Mouse (Mus musculus) c-Kit-positive CD71-positive TER-119-positive erythroid progenitor cells, embryonic 14.5 days (primary cell): ENCODE data around the gene Pttg1ip.

ENCODE experiments used
- DNase-seq: peaks from one replicate; pipeline ENCODE4 v3.0.0-alpha.2; 2013; ENCODE audit warnings: low spot score

Gene Pttg1ip

GRCm38 (mm10) chr10:77581408-77582284, at the start of gene Pttg1ip:
Gene Pttg1ip, plus strand, starts transcription at chr10:77581720.
- DNase-seq = peak; percentile 95

DNA sequence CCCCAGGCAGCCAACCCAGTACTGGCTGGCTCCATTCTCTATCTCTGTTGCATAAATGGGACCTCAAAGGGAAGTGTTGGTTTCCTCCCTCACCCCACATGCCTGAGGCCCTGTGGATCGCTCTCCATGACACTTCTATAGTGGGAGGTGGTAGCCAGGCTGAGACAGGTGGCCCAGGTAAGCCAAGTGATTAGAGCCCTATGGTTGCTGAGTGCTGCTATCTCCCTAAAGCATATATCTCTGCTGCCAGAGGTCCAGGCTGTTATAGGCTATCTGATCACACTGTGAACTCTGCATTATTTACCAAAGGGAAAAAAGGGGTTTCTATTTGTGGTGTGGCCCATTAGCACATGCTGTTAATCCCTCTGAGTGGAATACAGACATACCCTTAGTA, 49.5 kb upstream of the Pttg1ip start:
- no peak for DNase-seq

GRCm38 (mm10) chr10:77536727-77537126, 44.8 kb upstream of the Pttg1ip start:
- DNase-seq = no peak

DNA sequence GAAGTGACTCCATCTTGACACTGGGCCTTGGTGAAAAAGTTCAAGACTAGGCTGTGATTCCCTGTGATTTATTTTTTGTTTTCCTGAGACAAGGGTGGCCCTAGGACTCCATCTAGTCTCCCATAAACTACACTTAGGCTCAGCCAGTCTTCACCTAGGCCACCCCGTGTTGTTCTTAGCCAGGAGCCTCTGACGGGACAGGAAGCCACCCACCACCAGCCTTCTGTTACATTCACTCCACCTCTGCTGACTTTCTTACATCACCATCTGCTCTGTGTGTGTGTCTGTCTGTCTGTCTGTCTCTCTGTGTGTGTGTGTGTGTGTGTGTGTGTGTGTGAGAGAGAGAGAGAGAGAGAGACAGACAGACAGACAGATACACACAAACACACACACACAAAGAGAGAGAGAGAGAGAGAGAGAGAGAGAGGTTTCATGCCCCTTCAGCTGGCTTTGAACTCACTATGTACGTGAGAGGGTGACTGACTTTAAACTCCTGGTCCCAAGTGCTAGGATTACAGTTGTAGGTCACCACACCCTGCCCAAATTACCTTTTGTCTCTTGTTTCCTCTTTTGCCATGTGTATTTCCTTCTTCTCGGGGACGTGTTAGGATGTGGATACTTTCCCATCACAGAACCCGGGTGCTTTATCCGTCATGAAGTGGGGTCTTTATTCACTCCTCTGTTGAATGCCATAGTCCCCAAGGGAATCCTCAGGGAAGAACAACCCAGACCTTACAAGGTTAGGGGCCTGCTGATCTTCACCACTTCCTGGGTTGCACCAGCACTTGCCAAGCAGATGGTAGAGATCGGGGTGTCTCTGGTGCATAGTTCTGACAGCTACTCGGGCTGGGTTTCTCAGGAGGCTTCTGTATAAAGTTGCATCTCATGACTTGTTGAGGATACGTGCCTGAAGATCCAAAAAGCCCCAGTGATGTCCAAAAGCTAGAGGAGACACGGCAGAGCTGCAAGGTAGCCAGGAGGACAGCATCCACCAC, 44.0 kb upstream of the Pttg1ip start:
- no peak for DNase-seq

DNA sequence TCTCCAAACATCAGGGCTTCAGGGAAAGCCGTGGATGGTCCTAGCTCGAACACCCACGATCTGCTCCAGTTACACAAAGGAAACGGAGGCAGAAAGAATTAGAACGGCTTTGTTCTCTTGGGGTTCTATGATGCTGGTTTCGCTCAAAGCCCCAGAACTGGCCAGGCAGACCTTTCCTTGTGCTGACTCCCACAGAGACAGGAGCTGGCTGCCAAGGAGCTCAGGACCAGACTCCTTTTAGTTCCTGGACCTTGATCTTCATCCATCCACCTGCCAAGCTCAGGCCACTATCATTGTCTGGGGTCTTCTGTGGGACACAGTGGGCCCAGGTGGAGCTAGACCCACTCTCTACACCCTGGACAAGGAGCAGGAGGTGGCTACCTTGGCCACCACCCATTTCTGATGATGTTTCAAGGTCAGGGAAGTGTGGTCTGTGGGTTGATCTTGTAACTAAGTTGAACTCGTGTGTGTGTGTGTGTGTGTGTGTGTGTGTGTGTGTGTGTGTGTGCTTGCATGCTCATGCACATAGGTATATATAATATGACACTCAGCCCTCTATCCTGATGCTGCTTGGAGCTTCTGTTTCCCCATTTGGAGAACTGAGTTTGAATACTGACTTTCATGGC, 42.1 kb upstream of the Pttg1ip start:
- DNase-seq = no peak

DNA sequence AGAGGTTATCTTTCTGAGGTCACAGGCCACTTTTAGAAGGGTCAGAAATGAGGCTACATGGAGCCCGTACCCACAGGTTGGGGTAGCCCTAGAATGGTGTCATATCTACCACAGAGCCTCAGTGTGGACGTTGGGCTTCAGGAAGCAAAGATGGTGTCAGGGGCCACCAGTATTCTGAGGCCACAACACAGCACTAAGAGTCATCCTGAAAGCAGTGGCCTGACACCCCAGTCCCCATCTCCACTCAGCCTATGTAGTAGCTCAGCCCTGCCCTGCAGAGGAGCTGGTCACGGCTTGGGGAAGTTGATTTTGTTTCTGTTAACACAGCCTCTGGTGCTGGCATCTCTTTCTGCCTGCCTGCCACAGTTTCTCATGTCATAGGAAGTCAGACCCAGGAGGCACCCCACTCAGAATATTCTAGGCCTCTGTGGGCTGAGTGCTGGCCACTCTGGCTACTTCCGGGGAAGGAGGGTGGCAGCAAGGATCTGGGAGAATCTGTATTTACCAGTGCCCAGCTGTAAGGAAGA, 40.9 kb upstream of the Pttg1ip start:
- no peak for DNase-seq

- no peak for DNase-seq
Observed at GRCm38 (mm10) chr10:77541864-77542666, 39.5 kb upstream of the Pttg1ip start.

DNA sequence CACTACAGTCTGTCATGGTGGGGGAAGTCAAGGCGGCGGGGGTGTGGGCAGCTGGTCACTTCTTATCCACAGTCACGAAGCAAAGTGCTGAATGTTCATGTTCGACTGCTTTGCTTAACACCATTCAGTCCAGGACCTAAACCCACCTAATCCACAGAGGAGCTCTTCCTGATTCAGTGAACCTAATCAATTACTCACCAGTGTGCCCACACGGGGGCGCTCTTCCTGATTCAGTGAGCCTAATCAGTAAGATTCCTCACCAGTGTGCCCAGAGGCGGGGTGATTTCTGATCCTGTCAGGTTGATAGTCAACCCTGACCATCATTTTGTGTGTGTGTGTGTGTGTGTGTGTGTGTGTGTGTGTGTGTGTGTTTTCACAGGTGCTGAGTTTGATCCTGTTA, 38.3 kb upstream of the Pttg1ip start:
- DNase-seq = peak; percentile 70

DNA sequence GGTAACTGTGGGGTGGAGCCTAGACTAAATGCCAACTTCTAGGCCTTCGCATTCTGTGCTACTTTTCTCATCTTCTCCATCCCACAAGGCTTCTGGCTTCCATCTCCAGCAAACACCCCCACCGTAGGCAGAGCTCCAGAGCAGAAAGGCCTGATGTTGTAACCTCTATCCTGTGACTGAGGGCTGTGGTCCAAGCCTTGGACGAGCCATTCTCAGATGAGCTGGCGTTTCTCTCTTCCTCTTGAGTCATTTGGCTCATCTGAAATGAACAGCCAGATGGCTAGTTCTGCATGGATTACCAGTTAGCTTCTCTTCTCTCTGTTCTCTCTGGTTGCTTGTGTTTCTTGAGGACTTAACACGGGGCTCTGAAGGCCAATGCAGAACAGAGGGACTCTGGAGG, 36.6 kb upstream of the Pttg1ip start:
- no peak for DNase-seq

GRCm38 (mm10) chr10:77548576-77548975, 32.9 kb upstream of the Pttg1ip start:
- no peak for DNase-seq

- no peak for DNase-seq
Observed at GRCm38 (mm10) chr10:77550874-77551273, 30.6 kb upstream of the Pttg1ip start.

DNA sequence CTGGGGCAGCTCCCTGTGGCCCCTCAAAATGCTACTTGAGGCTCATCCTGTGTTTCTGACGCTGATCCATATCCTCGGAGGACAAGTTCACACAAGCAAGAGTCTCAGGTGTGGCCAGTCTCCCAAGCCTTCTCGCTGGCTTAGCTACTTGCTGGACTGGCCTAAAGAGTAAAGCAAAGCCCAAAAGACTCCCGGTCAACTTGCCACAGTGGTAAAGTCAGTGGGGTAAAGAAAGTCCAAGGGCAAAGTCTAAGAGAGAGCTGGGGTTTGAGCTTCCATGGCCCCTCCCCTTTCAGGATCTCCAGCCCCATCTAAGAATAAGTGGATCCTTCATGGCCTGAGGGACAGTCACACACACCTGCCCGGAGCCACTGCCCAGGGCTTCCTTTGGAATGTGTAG, 29.4 kb upstream of the Pttg1ip start:
- no peak for DNase-seq

DNA sequence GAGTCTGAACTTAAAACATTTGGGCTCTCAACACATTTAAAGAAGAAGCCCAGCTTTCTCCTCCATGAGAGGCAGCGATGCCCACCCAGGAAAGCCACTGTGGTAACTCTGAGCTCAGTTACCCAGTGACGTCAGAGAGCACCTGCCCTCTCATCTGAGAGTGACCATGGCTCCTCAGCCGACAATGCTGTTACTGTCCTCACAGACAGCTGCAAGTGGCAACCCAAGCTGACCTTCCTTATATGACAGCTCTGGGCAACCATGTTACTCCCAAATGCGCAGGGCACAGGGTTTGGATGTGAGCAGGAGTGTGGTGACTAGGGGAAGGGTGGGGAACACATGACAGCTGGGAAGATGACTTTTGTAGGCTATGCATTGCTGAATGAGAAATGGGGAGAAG, 28.2 kb upstream of the Pttg1ip start:
- DNase-seq = no peak

GRCm38 (mm10) chr10:77554918-77555317, 26.6 kb upstream of the Pttg1ip start:
- no peak for DNase-seq

- no peak for DNase-seq
Observed at GRCm38 (mm10) chr10:77556631-77557030, 24.9 kb upstream of the Pttg1ip start.

GRCm38 (mm10) chr10:77557641-77558040, 23.9 kb upstream of the Pttg1ip start:
- no peak for DNase-seq

GRCm38 (mm10) chr10:77560090-77560489, 21.4 kb upstream of the Pttg1ip start:
- DNase-seq = no peak

DNA sequence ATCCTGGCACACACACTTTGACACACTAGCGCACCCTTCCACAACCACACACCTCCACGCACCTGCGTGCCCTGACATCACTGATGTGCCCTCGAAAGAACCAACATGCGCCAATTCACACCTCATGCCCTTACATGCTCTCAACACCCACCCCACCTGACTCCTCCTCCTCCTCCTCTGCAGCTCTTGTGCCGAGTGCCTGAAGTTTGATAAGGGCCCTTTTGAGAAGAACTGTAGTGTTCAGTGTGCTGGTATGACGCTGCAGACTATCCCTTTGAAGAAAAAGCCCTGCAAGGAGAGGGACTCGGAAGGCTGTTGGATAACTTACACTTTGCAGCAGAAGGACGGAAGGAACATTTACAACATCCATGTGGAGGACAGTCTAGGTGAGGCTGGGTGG, 20.7 kb upstream of the Pttg1ip start:
- DNase-seq = no peak

DNA sequence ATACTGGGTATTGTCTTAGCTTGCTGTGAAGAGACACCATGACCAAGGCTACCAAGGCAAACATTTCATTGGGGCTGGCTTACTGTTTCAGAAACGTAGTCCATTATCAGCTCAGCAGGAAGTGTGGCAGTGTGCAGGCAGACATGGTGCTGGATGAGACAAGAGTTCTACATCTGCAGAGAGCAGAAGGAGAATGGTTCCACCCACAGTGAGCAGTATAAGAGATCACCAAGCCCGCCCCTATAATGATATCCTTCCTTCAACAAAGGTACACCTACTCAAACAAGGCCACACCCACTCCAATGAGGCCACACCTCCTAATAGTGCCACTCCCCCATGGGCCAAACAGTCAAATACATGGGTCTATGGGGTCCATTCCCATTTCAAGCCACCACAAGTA, 20.0 kb upstream of the Pttg1ip start:
- peak; percentile 33 for DNase-seq

DNA sequence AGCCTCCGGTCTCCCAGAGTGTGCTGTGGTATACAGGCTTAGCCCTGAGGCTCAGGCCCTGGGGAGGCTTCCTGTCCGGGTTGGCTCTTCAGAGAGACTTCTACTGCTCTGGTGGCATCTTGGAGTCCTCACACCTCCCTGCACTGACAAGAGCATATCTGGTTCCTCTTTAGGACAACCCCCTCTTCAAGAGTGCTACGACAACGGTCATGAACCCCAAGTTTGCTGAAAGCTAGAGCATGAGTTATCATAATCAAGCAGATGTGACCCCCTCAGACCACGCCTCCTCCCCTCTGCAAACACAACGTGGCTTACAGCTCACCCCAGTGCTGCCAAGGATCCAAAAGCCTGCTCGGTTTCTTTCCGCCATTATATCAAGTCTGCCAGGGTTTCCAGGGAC, 16.5 kb upstream of the Pttg1ip start:
- DNase-seq = no peak

- peak; percentile 75 for DNase-seq
Observed at GRCm38 (mm10) chr10:77566651-77567050, 14.9 kb upstream of the Pttg1ip start.
